Mouse (Mus musculus) splenic B cell, adult 2 months (primary cell): ENCODE measurements around the gene Map3k21.

Experiments used
- DNase-seq: peaks from one replicate; pipeline ENCODE4 v3.0.0-alpha.2; 2011; ENCODE audit warnings: low read depth, low spot score
- H3K27me3 ChIP-seq: 2 replicates; pipeline ENCODE4 v1.6.1; 2012; ENCODE audit warnings: mild to moderate bottlenecking, low read length, moderate library complexity, mixed read lengths; ENCODE audit not compliant: control insufficient read depth, poor library complexity, insufficient read depth, severe bottlenecking
- H3K36me3 ChIP-seq: 2 replicates; pipeline ENCODE4 v1.6.1; 2012; ENCODE audit warnings: mild to moderate bottlenecking, low read length, moderate library complexity, mixed read lengths; ENCODE audit not compliant: control insufficient read depth, poor library complexity, insufficient read depth, severe bottlenecking

Gene Map3k21

GRCm38 (mm10) chr8:125901167-125901566, 9.1 kb upstream of the Map3k21 start:
- Histone ChIP-seq H3K27me3 (no peaks in the 10 kb centered on the region), H3K36me3 (no peaks in the 10 kb centered on the region)
- peak; percentile 7 for DNase-seq

GRCm38 (mm10) chr8:125902521-125902920, 7.7 kb upstream of the Map3k21 start:
- Histone ChIP-seq H3K36me3 (no peaks in the 10 kb centered on the region), H3K27me3 (no peaks in the 10 kb centered on the region)
- DNase-seq = no peak

- H3K27me3 ChIP-seq = no peaks in the 10 kb centered on the region
- H3K36me3 ChIP-seq = no peaks in the 10 kb centered on the region
- no peak for DNase-seq
Observed at GRCm38 (mm10) chr8:125905341-125905740, 4.9 kb upstream of the Map3k21 start.

- no peaks in the 10 kb centered on the region for H3K36me3 ChIP-seq
- no peaks in the 10 kb centered on the region for H3K27me3 ChIP-seq
- no peak for DNase-seq
Observed at GRCm38 (mm10) chr8:125907311-125907710, 2.9 kb upstream of the Map3k21 start.

- Histone ChIP-seq H3K27me3 (no peaks in the 10 kb centered on the region), H3K36me3 (no peaks in the 10 kb centered on the region)
- no peak for DNase-seq
Observed at GRCm38 (mm10) chr8:125909661-125910364, 437 bp upstream of the Map3k21 start.

GRCm38 (mm10) chr8:125911229-125911580, 955 bp downstream of the Map3k21 start:
- DNase-seq = no peak
- Histone ChIP-seq H3K36me3 (no peaks in the 10 kb centered on the region), H3K27me3 (no peaks in the 10 kb centered on the region)

- Histone ChIP-seq H3K36me3 (no peaks in the 10 kb centered on the region), H3K27me3 (no peaks in the 10 kb centered on the region)
- DNase-seq = no peak
Observed at GRCm38 (mm10) chr8:125913206-125913605, 3.0 kb downstream of the Map3k21 start.

- no peak for DNase-seq
- no peaks in the 10 kb centered on the region for H3K36me3 ChIP-seq
- no peaks in the 10 kb centered on the region for H3K27me3 ChIP-seq
Observed at GRCm38 (mm10) chr8:125914386-125914785, 4.1 kb downstream of the Map3k21 start.

GRCm38 (mm10) chr8:125917013-125917412, 6.8 kb downstream of the Map3k21 start:
- DNase-seq = no peak
- Histone ChIP-seq H3K36me3 (no peaks in the 10 kb centered on the region), H3K27me3 (no peaks in the 10 kb centered on the region)

- no peak for DNase-seq
- Histone ChIP-seq H3K36me3 (no peaks in the 10 kb centered on the region), H3K27me3 (no peaks in the 10 kb centered on the region)
Observed at GRCm38 (mm10) chr8:125918719-125919118, 8.5 kb downstream of the Map3k21 start.

- no peaks in the 10 kb centered on the region for H3K27me3 ChIP-seq
- H3K36me3 ChIP-seq = no peaks in the 10 kb centered on the region
- DNase-seq = no peak
Observed at GRCm38 (mm10) chr8:125919560-125919959, 9.3 kb downstream of the Map3k21 start.

GRCm38 (mm10) chr8:125920281-125920680, 10.0 kb downstream of the Map3k21 start:
- no peaks in the 10 kb centered on the region for H3K36me3 ChIP-seq
- no peaks in the 10 kb centered on the region for H3K27me3 ChIP-seq
- no peak for DNase-seq

- Histone ChIP-seq H3K27me3 (no peaks in the 10 kb centered on the region), H3K36me3 (no peaks in the 10 kb centered on the region)
- no peak for DNase-seq
Observed at GRCm38 (mm10) chr8:125920761-125921160, 10.5 kb downstream of the Map3k21 start.

GRCm38 (mm10) chr8:125922333-125922732, 12.1 kb downstream of the Map3k21 start:
- no peak for DNase-seq
- H3K36me3 ChIP-seq = no peaks in the 10 kb centered on the region
- H3K27me3 ChIP-seq = no peaks in the 10 kb centered on the region

GRCm38 (mm10) chr8:125926636-125927035, 16.4 kb downstream of the Map3k21 start:
- Histone ChIP-seq H3K36me3 (no peaks in the 10 kb centered on the region), H3K27me3 (no peaks in the 10 kb centered on the region)
- DNase-seq = no peak
